Mouse (Mus musculus) neural tube, embryonic 14.5 days (tissue): ENCODE measurements around the gene H2-DMb2. TPM values are rescaled to one million over a fixed set of nuclear protein-coding genes. Genes with fewer than 3 reads are reported as not detected.

Experiments
- ATAC-seq: fragments of 200-750 bp; cut with Nextera tagmentation; 2 replicates; pipeline ENCODE4 v1.8.0; 2017; ENCODE audit warnings: low read depth, mild to moderate bottlenecking, moderate TSS enrichment, moderate library complexity
- H3K27ac ChIP-seq: fragments of 300-500 bp; sonication (generic); 2 replicates; pipeline ENCODE4 v1.5.1; 2014; ENCODE audit warnings: low read depth, mild to moderate bottlenecking, control low read depth, low read length, moderate library complexity, mixed read lengths
- H3K27me3 ChIP-seq: fragments of 300-500 bp; sonication (generic); 2 replicates; pipeline ENCODE4 v1.6.1; 2014; ENCODE audit warnings: low read length; ENCODE audit not compliant: control insufficient read depth, insufficient read depth
- H3K36me3 ChIP-seq: fragments of 300-500 bp; sonication (generic); 2 replicates; pipeline ENCODE4 v1.6.1; 2014; ENCODE audit warnings: low read length, mixed read lengths; ENCODE audit not compliant: control insufficient read depth, insufficient read depth
- H3K4me1 ChIP-seq: fragments of 300-500 bp; sonication (generic); 2 replicates; pipeline ENCODE4 v1.6.1; 2014; ENCODE audit warnings: low read length; ENCODE audit not compliant: control insufficient read depth, insufficient read depth
- H3K4me2 ChIP-seq: fragments of 300-500 bp; sonication (generic); 2 replicates; pipeline ENCODE4 v1.6.1; 2014; ENCODE audit warnings: mild to moderate bottlenecking, low read depth, low read length, control low read depth
- H3K4me3 ChIP-seq: fragments of 300-500 bp; sonication (generic); 2 replicates; pipeline ENCODE4 v1.5.1; 2014; ENCODE audit warnings: low read depth, low read length, control low read depth, mixed read lengths
- H3K9ac ChIP-seq: fragments of 300-500 bp; sonication (generic); replicated peaks from 2 replicates; pipeline ENCODE4 v1.6.1; 2014; ENCODE audit warnings: low read depth, mild to moderate bottlenecking, control low read depth, low read length, mixed read lengths
- H3K9me3 ChIP-seq: fragments of 300-500 bp; sonication (generic); 2 replicates; pipeline ENCODE4 v1.6.1; 2016; ENCODE audit warnings: low read length; ENCODE audit not compliant: control insufficient read depth
- WGBS: fragments of 180-500 bp; shearing (Covaris S2); extraction: QIAGEN DNeasy Blood & Tissue Kit; methylation state at CpG from one replicate; pipeline ENCODE4 v1.1.7; 2014; 5-methylcytosine and 5-hydroxymethylcytosine counted together
- polyA plus RNA-seq: library from polyadenylated mRNA; unstranded; fragments of >200 nt; fragmentation: Nextera tagmentation; extraction: Ambion mirVana; gene quantifications from 2 replicates; pipeline ENCODE4 v1.2.1, GENCODE M21; 2014

Gene H2-DMb2
- polyA plus RNA-seq, 1 experiment from 2014 or later, result 0.16 TPM

DNA sequence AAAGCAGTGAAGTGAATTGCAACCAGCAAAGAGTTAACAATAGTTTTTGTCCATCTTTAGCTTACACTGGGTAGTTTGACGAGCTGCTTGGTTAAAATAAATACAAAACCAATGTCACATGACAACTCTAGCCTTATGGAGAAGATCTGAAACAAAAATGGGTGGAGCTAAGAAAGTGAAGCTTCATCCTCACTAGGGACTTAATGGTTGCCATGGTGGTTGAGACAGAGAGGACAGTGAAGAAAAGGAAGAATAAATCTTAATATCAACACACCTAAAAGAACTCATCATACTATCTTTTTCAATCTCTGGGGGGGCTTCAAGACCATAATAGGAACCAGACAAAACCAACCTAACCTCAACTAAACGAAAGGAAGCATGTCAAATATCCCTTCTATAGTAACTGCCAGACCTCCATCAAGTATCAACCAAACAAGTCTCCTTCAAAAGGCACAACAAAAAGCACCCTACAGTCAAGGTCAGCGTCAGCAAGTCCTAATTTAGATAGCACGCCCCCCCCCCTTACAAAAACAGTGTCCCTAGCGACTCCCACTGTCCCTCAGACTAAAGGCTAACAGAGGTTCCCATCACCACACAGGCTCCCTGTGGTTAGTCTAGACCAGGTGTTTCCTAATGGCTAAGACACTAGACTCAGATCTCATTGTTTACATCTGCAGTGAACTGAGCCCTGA is 25.5 kb upstream of the H2-DMb2 start:
- Histone ChIP-seq H3K9me3 (no peaks in the 10 kb centered on the region), H3K4me1 (peaks cover 15% of the 10 kb centered on the region), H3K36me3 (peaks cover 55% of the 10 kb centered on the region), H3K27ac (peak overlapping the region; percentile 100; the same call in 1 of the 2 replicates), H3K27me3 (no peaks in the 10 kb centered on the region), H3K4me3 (peak overlapping the region; percentile 97), H3K4me2 (peak overlapping the region; percentile 99), H3K9ac (peak overlapping the region; percentile 87)
- no peak for ATAC-seq
- WGBS, result 0% methylated on average over 5 of the region's 5 CpGs

DNA sequence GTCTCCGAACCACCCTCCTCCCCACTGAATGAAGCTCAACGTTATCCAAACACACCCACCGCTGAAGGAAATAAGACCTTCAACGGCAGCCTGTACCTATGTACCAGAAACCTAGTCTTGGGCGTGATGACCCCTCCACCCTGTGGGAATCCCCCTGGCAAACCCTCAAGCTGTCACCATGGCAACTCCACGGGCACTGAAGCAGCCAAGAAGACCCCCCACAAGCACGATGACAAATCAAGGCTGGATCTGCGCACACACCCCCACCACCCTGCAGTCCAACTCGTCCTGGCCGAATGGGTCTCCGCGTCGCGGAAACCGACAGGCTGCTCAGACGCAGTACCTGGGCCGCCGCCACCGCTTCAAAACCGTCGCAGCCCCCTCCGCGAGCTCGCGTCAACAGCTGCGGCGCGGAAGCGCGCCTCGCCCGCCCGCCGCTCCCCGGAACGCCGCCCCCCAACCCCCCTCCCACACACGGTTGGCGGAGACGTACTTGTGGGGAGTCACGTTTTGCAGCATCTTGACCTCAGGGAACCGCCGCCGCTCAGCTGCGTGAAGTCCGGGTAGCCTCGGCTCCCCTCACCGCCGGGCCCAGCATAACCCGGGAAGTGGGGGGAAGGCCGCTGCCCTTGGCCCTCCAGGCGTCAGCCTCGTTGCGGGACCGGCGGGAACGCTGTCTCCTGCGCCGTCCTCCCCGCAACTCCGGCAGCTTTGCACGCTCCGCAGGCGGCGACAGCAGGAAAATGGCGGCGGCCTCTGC is 24.8 kb upstream of the H2-DMb2 start:
- peaks cover 15% of the 10 kb centered on the region for H3K4me1 ChIP-seq
- peak overlapping the region; percentile 97 for H3K4me3 ChIP-seq
- peak overlapping the region; percentile 99 for H3K4me2 ChIP-seq
- no peak for ATAC-seq
- peak overlapping the region; percentile 100 for H3K27ac ChIP-seq
- H3K9me3 ChIP-seq, result no peaks in the 10 kb centered on the region
- under 1% methylated on average over 63 of the region's 67 CpGs for WGBS
- H3K27me3 ChIP-seq, result no peaks in the 10 kb centered on the region
- peaks cover 48% of the 10 kb centered on the region for H3K36me3 ChIP-seq
- peak overlapping the region; percentile 87 for H3K9ac ChIP-seq

DNA sequence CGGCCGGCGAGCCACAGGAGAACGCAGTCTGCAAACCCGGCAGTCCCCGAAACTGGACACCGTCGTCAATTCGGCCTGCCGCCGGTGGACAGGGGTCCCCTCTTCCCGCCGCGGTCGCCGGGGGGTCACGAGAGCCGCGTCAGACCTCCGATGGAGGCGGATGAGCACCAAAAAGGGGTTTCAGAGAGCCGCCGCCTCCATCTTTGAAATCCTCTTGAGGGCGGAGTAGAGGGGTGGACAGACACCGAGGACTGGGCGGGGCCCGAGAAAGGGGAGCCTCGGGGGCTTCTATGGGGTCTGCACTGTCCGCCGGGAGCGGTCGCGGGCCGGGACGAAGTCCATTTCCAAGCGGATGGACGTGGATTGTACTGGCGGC is 24.2 kb upstream of the H2-DMb2 start:
- under 1% methylated on average over 38 of the region's 38 CpGs for WGBS
- Histone ChIP-seq H3K4me1 (peaks cover 21% of the 10 kb centered on the region), H3K36me3 (peaks cover 43% of the 10 kb centered on the region), H3K4me3 (peak overlapping the region; percentile 97), H3K9ac (peak overlapping the region; percentile 87), H3K9me3 (no peaks in the 10 kb centered on the region), H3K27me3 (no peaks in the 10 kb centered on the region), H3K27ac (peak overlapping the region; percentile 100), H3K4me2 (peak overlapping the region; percentile 99)
- ATAC-seq, result no peak; the same call in 1 of the 2 replicates

DNA sequence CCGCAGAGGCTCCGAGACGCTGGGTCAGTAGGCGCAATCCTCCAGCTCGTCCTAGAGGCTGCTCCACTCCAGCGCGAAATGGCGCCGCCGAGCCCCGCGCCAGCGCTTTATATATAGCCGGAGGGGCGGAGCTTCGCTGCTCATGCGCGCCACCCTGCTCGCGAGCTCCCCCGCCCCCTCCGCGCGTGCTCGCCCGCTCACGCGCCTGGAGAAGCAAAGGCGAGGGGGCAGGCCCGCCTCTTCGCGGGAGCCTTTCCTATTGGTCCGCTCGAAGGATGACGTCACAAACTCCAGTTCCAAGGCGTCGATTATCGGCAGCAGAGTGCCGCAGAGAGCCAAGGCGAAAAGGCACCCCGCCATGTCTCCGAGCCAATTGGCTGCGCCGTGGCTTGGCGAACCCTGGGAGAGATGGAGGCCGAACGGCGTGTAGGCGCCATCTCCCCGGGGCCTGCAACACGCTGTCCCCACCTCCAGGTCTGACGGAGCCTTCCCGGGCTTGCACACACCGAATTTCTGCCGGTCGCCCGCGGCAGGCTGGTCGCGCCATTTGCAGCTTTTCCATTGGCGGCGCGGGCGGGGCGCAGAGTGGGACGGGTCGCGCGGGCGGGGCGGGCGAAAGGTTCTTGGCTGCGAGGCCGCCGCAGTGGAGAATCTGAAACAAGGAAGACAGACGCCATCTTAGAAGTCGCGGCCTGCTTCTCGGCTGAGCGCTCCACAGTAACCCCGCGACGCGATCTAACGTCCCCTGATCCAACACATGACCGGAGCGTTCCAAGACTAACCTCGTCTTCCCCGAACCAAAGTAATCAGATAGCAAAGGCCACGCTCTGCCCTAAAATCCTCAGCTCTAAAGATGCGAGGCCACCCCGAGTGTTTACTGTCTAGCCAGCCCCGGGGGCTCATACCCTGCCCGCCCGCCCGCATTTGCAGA is 23.6 kb upstream of the H2-DMb2 start, which contains the start of gene H2-DMa:
Gene H2-DMa (plus strand): TSS at position 293 of the 931 bp plus-strand sequence.
- WGBS, result under 1% methylated on average over 84 of the region's 96 CpGs
- H3K27me3 ChIP-seq, result no peaks in the 10 kb centered on the region
- ATAC-seq, result peak; percentile 78
- peaks cover 24% of the 10 kb centered on the region for H3K4me1 ChIP-seq
- peak within 1 kb of the TSS; percentile 99 for H3K4me2 ChIP-seq
- H3K36me3 ChIP-seq, result peaks cover 36% of the 10 kb centered on the region
- peak within 1 kb of the TSS; percentile 100 for H3K27ac ChIP-seq
- H3K9me3 ChIP-seq, result no peaks in the 10 kb centered on the region
- peak within 1 kb of the TSS; percentile 97 for H3K4me3 ChIP-seq
- peak within 1 kb of the TSS; percentile 98 for H3K9ac ChIP-seq

DNA sequence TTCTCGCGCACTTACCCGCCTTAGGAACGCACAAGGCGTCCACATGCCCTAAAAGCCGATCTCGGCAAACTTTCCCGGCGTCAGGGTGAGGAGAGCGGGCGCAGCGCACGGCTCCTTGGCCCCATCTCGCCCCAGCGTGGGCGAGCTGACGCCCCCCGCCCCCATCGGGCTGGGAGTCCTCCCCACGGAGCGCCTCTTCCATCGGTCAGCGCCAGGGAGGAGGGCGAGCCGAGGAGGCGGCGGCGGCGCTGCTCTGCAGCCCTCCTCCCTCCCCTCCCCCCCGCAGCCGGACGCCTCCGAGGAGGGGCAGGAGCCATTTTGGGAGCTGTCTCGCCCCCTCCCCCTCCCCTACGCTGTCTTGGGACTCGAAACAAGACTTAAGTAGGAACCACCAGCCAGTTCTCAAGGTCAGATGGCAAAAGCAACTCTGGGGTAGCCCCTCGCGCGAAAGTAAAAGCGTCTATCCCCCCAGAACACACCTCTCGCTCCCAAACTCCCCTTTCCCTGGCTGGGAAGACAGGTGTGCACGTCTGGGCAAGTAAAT is 22.9 kb upstream of the H2-DMb2 start:
- Histone ChIP-seq H3K4me2 (peak overlapping the region; percentile 99), H3K9me3 (no peaks in the 10 kb centered on the region), H3K4me1 (peaks cover 24% of the 10 kb centered on the region), H3K27me3 (no peaks in the 10 kb centered on the region), H3K4me3 (peak overlapping the region; percentile 97), H3K36me3 (peaks cover 29% of the 10 kb centered on the region), H3K27ac (peak overlapping the region; percentile 100), H3K9ac (peak overlapping the region; percentile 98)
- no peak for ATAC-seq
- 3% methylated on average over 39 of the region's 42 CpGs for WGBS

DNA sequence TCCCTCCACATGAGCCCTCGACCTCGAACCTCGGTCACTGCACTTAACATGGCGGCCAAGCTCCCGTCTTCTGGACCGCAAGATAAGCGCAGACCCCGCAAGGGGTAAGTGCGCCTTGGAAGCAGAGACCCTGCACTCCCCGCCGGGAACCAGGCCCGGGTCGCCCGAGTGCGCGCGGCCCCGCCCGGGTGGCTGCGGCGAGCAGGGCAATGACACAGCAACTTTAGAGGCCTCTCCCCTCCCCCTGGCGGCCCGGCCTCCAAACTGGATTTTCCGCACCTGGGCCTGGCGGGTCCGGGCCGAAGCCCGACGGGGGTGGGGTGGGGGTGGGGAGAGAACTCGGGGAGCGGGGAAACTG is 22.3 kb upstream of the H2-DMb2 start:
- ATAC-seq, result peak; percentile 0; the same call in 1 of the 2 replicates
- Histone ChIP-seq H3K9ac (peak overlapping the region; percentile 98), H3K9me3 (no peaks in the 10 kb centered on the region), H3K27ac (peak overlapping the region; percentile 100), H3K4me1 (peaks cover 24% of the 10 kb centered on the region), H3K27me3 (no peaks in the 10 kb centered on the region), H3K4me3 (peak overlapping the region; percentile 97), H3K4me2 (peak overlapping the region; percentile 99), H3K36me3 (peaks cover 23% of the 10 kb centered on the region)
- WGBS, result under 1% methylated on average over 31 of the region's 31 CpGs

DNA sequence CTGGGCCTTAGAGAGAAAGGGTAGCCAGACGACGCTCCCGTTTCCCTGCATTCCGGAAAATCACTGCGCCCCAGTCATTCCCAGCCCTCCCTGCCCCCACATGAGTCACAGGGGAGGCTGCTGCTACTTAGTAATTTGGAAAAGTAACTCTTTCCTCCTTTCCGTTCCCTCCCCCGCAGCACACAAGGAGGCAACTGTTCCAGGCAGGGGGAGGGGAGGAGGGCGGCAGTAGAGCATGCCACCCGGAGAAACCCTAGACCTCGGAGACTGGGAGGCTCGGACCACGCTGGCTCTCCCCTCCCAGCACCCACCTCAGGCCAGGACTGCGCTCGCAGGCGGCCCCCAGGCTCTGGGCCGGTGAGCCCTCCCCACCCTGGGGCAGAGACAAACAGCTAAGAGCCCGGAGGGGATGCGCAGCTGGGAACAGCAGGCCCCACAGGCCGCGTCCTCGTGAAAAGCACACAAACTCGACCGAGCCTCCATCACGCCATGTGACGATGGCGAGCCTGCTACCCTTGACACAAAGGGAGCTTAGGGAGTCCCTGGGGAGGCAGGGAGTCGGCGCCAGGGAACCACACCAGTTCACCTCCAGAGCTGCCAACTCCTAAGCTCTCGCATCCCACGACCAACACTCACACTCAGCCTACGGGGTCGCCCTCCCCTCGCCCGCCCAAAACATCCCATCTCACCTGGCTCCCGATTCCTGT is 21.8 kb upstream of the H2-DMb2 start:
- Histone ChIP-seq H3K36me3 (peaks cover 21% of the 10 kb centered on the region), H3K4me1 (peaks cover 23% of the 10 kb centered on the region), H3K4me3 (peak overlapping the region; percentile 97), H3K27me3 (no peaks in the 10 kb centered on the region), H3K4me2 (peak overlapping the region; percentile 99), H3K9ac (peak overlapping the region; percentile 98), H3K9me3 (no peaks in the 10 kb centered on the region), H3K27ac (peak overlapping the region; percentile 100)
- ATAC-seq, result peak; percentile 16; the same call in 1 of the 2 replicates
- WGBS, result under 1% methylated on average over 32 of the region's 35 CpGs

DNA sequence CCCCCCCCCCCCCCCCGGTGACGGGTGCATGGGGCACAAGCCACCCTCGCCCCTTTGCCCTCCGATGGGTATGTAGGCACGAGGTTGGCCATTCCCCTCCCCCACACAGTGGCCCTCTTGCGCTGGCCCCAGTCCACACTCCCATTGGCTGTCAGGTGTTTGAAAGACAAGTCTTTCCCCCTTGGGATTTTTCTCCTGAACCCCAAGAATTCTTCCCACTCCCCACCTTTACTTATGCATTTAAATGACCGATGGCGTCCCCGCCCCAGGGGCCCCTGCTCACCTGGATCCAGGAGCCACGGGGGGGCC is 21.3 kb upstream of the H2-DMb2 start:
- peak overlapping the region; percentile 98 for H3K9ac ChIP-seq
- H3K4me2 ChIP-seq, result peak overlapping the region; percentile 99
- 3% methylated on average over 7 of the region's 10 CpGs for WGBS
- H3K9me3 ChIP-seq, result no peaks in the 10 kb centered on the region
- H3K4me3 ChIP-seq, result peak overlapping the region; percentile 97
- peaks cover 18% of the 10 kb centered on the region for H3K4me1 ChIP-seq
- H3K36me3 ChIP-seq, result peaks cover 16% of the 10 kb centered on the region
- no peaks in the 10 kb centered on the region for H3K27me3 ChIP-seq
- ATAC-seq, result peak; percentile 9; the same call in 1 of the 2 replicates
- H3K27ac ChIP-seq, result peak overlapping the region; percentile 100
